Mouse (Mus musculus): Measurements from ENCODE around the gene Dgki.

Gene Dgki

GRCm38 (mm10) chr6:37026343-37027243, 273.4 kb downstream of the Dgki start:
- no peak for DNase-seq (ENCODE audit: low spot score)

GRCm38 (mm10) chr6:37016046-37016445, 283.9 kb downstream of the Dgki start:
- DNase-seq (ENCODE audit: low spot score), result no peak

- no peak for DNase-seq (ENCODE audit: low spot score)
These were observed 288.4 kb downstream of the Dgki start for GRCm38 (mm10) chr6:37011597-37011996.

- no peak for DNase-seq (ENCODE audit: low spot score)
These were observed 292.4 kb downstream of the Dgki start for GRCm38 (mm10) chr6:37007573-37007972.

GRCm38 (mm10) chr6:37004914-37005313, 295.1 kb downstream of the Dgki start:
- DNase-seq (ENCODE audit: low spot score), result no peak

- DNase-seq (ENCODE audit: low spot score), result no peak
These were observed 296.7 kb downstream of the Dgki start for GRCm38 (mm10) chr6:37003235-37003634.

GRCm38 (mm10) chr6:36998942-36999341, 301.0 kb downstream of the Dgki start:
- no peak for DNase-seq (ENCODE audit: low spot score)

- DNase-seq (ENCODE audit: low spot score), result no peak
These were observed 305.7 kb downstream of the Dgki start for GRCm38 (mm10) chr6:36994329-36994728.

- DNase-seq (ENCODE audit: low spot score), result no peak
These were observed 309.8 kb downstream of the Dgki start for GRCm38 (mm10) chr6:36990186-36990585.

GRCm38 (mm10) chr6:36988800-36989199, 311.2 kb downstream of the Dgki start:
- DNase-seq (ENCODE audit: low spot score), result no peak

GRCm38 (mm10) chr6:36981646-36982045, 318.3 kb downstream of the Dgki start:
- DNase-seq (ENCODE audit: low spot score), result peak; percentile 31

- no peak for DNase-seq (ENCODE audit: low spot score)
These were observed 319.5 kb downstream of the Dgki start for GRCm38 (mm10) chr6:36980475-36980874.

- DNase-seq (ENCODE audit: low spot score), result no peak
These were observed 321.8 kb downstream of the Dgki start for GRCm38 (mm10) chr6:36978176-36978575.

- no peak for DNase-seq (ENCODE audit: low spot score)
These were observed 326.9 kb downstream of the Dgki start for GRCm38 (mm10) chr6:36973096-36973495.

- DNase-seq (ENCODE audit: low spot score), result no peak
These were observed 327.5 kb downstream of the Dgki start for GRCm38 (mm10) chr6:36972494-36972893.

- no peak for DNase-seq (ENCODE audit: low spot score)
These were observed 330.6 kb downstream of the Dgki start for GRCm38 (mm10) chr6:36969249-36969885.

- DNase-seq (ENCODE audit: low spot score), result no peak
These were observed 339.3 kb downstream of the Dgki start for GRCm38 (mm10) chr6:36960658-36961057.

GRCm38 (mm10) chr6:36955293-36955692, 344.7 kb downstream of the Dgki start:
- no peak for DNase-seq (ENCODE audit: low spot score)

- DNase-seq (ENCODE audit: low spot score), result no peak
These were observed 349.3 kb downstream of the Dgki start for GRCm38 (mm10) chr6:36950648-36951047.

GRCm38 (mm10) chr6:36947861-36948260, 352.1 kb downstream of the Dgki start:
- DNase-seq (ENCODE audit: low spot score), result no peak

GRCm38 (mm10) chr6:36937527-36937926, 362.5 kb downstream of the Dgki start:
- DNase-seq (ENCODE audit: low spot score), result no peak

- DNase-seq (ENCODE audit: low spot score), result no peak
These were observed 363.2 kb downstream of the Dgki start for GRCm38 (mm10) chr6:36936816-36937215.

- DNase-seq (ENCODE audit: low spot score), result no peak
These were observed 368.5 kb downstream of the Dgki start for GRCm38 (mm10) chr6:36931473-36931872.
